Mouse (Mus musculus) right cerebral cortex, adult 2 months (tissue): ENCODE data around the gene Nek8.

ENCODE experiments used
- DNase-seq, 2 experiments: peaks; one replicate each; pipeline ENCODE4 v3.0.0; 2021 to 2022; ENCODE audit warnings: low spot score in 2 of 2

The Nek8 gene

GRCm38 (mm10) chr11:78166161-78166560 is 10.3 kb downstream of the Nek8 start:
- no peak for DNase-seq

DNA sequence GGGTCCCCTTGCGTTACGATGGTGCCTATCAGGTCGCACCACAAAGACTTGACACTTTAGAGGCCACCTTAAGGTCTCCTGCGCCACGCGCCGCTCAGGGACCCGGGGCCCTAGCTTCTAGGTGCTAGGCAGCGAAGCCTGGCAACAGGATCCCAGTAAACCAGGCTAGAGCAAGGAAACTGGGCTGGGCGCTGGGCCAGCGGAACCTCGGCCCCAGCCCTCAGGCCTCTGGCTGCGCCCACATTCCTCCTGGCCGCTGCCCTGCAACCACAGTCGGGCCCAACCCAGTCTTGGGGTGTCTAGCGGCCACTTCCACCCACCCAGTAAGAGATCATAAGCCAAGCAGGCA is 10.7 kb downstream of the Nek8 start:
- no peak for DNase-seq

- peak; percentile 56 to 68 for DNase-seq
These were observed 11.3 kb downstream of the Nek8 start, which contains the start of gene Traf4 for GRCm38 (mm10) chr11:78164924-78165760. TSS of gene Traf4 (minus strand) at chr11:78165589.

DNA sequence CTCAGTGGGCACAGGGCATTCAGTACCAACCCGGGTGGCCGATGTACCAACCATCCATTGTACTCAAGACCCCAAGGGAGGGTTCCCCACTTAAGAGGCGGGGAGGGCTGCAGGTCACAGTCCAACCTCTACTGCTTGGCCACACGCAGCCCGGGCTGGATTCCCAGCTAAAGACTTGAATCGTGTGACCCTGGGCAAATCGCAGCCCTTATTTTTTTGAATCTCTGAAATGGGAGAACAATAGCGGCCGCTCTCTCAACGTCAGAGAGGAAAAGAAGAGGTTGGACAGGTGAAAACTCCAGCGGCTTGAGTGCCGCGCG is 11.9 kb downstream of the Nek8 start:
- no peak for DNase-seq

GRCm38 (mm10) chr11:78163681-78164603 is 12.5 kb downstream of the Nek8 start:
- DNase-seq, result no peak

- DNase-seq, result no peak
These were observed 13.4 kb downstream of the Nek8 start for GRCm38 (mm10) chr11:78163045-78163444.

- no peak for DNase-seq
These were observed 14.0 kb downstream of the Nek8 start for GRCm38 (mm10) chr11:78162504-78162903.

DNA sequence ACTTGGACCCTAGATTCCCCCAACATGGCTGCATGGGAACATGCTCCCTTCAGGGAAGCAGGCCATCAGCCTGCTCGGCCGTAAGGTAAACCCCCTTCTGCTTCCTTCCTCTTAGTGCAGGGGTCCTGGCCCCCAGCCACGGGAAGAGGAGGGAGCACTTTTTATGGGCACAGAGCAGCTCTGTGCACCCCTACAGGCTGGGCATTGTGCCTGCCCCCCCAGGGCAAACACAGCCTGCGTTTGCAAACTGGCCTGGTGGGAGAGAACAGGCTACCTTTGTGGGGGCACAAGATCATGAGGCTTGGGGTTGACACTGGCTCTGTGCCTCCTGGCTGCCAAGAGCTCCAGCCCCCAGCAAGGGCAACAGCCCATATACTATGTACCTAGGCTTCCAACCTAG is 14.5 kb downstream of the Nek8 start:
- DNase-seq, result no peak

GRCm38 (mm10) chr11:78161169-78161568 is 15.3 kb downstream of the Nek8 start:
- DNase-seq, result no peak

GRCm38 (mm10) chr11:78160675-78161074 is 15.8 kb downstream of the Nek8 start:
- DNase-seq, result no peak

DNA sequence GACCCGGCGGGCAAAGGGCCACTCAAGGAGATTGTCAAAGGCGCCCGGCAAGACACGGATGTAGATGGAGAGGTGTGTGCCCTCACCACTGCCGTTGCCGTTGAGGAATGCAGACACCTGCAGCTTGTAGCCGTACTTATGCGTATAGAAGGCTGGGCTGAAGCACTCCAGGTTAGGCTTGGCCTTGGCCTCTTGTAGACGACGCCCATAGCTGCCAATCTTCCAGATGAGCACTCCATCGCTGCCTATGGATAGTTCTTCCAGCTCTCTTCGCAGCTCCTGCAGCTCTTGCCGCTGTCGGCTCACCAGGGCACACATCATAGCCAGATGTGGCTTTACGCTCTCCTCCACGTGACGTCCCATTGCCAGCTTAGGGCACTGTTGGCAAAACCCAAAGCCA is 16.3 kb downstream of the Nek8 start:
- DNase-seq, result no peak

- no peak for DNase-seq
These were observed 16.9 kb downstream of the Nek8 start for GRCm38 (mm10) chr11:78159557-78159956.

DNA sequence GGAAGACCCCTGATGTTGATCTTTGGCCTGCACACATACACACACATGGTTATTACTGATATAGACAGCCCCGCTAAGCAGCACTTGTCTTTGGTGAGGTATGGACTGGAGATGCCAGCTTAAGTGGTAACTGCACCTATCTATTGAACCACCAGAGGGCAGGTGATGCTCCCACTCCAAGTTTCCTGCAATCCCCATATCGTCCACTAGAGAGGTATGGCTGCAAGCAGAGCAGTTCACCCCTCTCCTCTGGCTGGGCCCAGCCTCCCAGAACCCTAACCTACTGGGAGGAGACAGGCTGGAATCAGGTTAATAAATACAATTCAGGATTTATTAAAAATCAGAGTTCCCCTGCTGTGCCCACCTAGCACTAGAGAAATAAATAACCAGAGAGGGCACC is 17.4 kb downstream of the Nek8 start:
- DNase-seq, result peak; percentile 81 to 85

GRCm38 (mm10) chr11:78156156-78156699 is 20.2 kb downstream of the Nek8 start:
- DNase-seq, result no peak

- no peak for DNase-seq
These were observed 20.8 kb downstream of the Nek8 start for GRCm38 (mm10) chr11:78155674-78156073.

GRCm38 (mm10) chr11:78153778-78154177 is 22.7 kb downstream of the Nek8 start:
- no peak for DNase-seq

DNA sequence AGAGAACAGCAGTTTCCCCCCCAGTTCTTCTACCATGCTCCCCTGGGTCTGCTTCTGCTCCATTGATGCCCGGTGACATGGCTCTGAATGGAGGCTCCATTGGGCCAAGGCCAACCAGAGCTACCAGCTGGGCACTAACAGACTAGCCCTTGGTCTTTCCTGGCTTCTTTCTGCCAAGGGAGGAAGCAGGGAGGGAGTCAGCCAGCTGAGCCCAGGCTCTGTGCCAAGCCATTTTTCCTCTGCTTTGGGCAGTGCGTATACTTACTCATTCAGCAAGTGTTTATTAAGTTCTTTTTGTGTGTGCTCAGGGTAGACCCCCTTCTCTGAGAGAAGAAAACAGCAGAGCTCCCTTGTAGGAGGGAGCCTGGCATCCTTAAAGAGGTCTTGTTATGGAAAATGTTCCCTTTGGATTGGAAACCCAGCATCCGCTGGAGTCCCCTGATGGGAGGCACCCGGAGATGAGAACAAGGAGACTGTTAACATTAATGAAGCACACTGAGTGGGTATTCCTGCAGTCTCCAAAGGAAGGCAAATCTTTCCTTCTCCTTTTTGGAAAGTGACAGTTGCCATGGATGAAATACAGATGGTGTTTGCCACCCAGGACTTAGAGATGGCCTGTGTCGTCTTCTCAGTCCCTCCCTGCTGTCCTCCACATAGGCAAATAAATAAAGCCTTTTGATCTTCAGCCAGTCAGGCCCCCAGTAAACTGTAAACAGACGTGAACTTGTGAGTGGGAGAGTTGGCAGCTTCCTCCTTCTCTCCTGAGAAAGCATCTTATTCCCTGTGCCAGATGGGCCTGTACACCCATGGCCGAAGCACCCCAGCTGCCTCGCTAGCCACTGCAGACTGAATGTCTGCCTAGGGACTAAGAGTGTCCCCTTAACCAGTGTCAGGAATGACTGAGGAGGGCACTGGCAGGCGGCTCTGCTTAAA is 23.9 kb downstream of the Nek8 start:
- peak; percentile 65 to 86 for DNase-seq

DNA sequence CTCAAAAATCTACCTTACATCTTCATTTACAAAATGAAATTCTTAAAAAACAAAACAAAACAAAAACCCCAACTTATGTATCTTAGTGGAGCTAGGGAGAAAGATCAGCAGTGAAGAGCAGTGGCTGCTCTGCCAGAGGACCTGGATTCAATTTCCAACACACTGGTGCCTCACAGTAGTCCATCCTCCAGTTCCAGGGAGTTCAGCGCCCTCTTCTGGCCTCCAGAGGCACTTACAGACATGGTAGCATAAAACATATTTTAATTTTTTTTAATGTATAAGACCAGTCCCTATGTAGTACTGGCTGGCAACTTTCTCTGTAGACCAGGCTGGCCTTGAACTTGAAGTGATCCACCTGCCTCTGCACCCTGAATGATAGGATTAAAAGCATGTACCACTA is 25.3 kb downstream of the Nek8 start:
- DNase-seq, result no peak

DNA sequence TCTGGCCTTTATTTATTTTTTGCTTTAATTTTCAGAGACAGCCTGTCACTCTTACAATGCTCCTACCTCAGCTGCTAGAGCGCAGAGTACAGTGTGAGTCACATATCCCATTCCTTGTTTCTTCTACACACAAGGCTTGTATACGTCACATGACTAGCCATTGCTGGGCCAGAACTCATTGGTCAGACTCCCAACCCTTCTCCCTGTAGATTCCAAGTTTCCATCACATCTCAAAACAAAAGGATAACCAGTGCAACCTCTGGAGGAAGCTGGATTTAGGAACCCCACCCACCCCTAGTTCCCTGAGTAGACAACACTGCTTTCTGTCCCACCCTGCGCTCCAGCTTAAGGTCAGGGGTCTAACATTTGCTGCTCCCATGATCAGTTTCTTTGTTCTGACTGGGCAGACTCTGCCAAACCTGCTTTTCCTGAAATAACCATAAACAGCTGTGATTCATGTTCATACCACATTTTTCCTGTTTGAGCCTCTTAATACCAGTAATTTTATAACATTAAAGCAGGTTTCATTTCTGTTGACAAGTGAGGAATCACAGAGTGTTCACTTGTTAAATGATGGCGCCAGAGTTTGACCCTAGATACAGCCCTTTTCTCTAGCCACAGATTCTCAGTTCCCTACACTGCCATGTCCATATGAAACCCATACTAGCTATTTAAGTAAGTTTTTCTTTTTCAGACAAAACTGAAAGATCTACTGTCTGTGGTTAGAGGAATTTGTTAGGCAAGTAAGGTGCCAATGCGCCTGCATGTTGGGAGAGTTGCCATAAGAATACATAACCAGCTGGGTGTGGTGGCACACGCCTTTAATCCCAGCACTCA is 29.6 kb downstream of the Nek8 start:
- no peak for DNase-seq

- no peak for DNase-seq
These were observed 30.3 kb downstream of the Nek8 start for GRCm38 (mm10) chr11:78146168-78146567.

DNA sequence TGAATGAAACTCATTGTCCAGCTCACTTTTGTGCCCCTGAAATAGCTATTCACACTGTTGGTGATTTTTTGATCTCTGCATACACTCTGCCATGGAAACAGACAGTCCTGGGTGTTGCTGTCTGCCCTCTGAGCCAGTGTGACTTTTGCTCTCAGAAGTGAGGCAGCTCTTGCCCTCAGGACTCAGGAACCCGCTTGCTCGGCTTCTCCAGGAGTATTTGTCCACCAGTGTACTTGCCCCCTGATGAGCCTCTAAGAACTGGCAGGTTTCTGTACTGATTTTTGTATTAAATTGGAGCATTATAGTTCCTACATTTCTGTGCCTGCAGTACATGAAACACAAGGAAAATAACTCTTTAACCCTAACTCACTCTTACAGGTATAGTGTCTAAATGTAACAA is 33.0 kb downstream of the Nek8 start:
- DNase-seq, result no peak
